Mouse (Mus musculus): ENCODE results near the gene Itgal. TPM values are rescaled to one million over a fixed set of nuclear protein-coding genes. Genes with fewer than 3 reads are reported as not detected.
"Not testable (repeated sequence)": the region's sequence is repeated elsewhere in the genome, so short reads cannot be mapped to it uniquely, and the experiment has no call there.

Gene Itgal
- total RNA-seq, 2 experiments from 2014 or later: 0.42 to 0.62 TPM

DNA sequence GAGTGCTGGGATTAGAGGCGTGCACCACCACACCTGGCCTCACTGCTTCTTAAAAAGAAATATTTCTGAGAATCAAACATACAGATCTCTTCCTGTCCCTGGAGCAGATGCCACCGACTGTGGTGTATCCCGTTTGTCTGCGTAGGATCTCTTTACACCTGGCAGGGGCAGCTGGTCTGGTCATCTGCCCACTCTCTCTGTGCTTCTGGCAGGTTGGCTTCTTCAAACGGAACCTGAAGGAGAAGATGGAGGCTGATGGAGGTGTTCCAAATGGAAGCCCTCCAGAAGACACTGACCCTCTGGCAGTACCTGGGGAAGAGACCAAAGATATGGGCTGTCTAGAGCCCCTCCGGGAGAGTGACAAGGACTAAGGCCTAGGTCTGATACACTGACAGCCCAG lies 37.2 kb downstream of the Itgal start:
- intact Hi-C loops (cut with DNase I; ENCODE audit: low total_unique reads): no loop called here
- no peak for DNase-seq

DNA sequence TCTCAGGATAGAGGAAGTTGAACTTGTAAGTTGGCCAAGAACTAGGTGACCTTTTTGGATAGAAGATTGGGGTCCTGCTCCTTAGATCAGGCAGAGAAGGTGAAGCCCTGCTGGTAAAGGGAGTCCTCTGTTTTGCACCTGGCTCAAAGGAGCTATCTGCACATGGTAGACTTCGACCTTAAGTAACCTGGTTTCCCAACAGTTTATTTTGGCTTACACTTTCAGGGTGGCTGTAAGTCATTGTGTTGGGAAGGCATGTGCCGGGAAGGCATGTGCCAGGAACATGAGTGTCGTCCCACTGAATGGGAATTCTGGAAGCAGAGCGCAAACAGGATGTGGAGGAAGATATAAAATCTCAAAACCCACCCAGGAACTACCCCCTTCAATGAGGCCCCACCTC lies 39.5 kb downstream of the Itgal start:
- intact Hi-C loops (cut with DNase I; ENCODE audit: low total_unique reads): no loop called here
- DNase-seq: no peak

DNA sequence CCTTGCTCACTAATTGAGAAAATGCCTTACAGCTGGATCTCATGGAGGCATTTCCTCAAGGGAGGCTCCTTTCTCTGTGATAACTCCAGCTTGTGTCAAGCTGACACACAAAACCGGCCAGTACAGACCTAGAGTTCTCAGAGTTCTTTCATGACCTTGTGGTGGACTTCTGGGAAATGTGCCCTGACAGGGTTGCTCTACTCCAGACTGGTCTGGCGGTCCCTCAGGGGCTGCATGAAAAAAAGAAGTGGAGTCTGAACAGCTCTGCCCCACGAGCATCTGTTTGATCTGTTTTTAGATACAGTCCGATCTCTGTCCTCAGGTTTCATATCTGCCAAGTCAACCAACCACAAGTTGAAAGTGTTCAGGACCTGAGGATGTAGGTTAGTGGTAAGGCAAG lies 41.6 kb downstream of the Itgal start:
- intact Hi-C loops (cut with DNase I; ENCODE audit: low total_unique reads): no loop called here
- DNase-seq: no peak

DNA sequence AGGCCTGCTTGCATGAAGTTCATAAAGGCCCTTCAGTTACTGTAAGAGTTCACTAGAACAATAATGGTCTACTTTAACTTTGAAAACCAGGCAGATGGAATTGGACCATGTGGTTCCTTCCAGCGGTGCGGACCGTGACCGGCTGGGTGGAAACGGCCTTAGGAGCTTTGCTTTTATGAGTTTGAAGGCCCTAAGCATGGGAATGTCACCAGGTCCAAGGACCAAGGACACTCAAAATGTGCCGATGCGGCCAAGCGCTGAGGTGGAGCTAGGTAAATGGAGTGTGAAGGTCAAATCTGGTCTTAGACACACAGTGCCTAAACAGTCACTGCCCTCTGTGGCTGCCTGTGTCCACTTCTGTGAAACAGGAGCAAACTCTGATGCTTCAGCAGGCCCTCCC lies 45.3 kb downstream of the Itgal start:
- intact Hi-C loops (cut with DNase I; ENCODE audit: low total_unique reads): no loop called here

DNA sequence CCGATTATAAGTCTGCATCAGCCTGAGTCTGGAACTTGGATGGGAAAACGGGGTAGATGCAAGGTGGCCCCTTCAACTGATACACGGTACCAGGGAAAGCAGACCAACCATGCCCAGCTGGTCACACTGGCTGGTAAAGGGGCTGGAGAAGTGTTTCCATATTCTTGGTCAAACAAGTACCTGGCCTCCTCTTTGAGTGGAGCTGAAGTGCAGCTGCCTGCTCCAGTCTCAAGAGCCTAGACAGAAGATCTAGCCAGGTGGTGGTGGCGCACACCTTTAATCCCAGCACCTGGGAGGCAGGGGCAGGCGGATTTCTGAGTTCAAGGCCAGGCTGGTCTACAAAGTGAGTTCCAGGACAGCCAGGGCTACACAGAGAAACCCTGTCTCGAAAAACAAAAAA lies 45.8 kb downstream of the Itgal start:
- DNase-seq; intact Hi-C loops (cut with DNase I; ENCODE audit: low total_unique reads): not testable (repeated sequence)

More for the DNA sequence above, 45.3 kb downstream of the Itgal start:
- DNase-seq: no peak

DNA sequence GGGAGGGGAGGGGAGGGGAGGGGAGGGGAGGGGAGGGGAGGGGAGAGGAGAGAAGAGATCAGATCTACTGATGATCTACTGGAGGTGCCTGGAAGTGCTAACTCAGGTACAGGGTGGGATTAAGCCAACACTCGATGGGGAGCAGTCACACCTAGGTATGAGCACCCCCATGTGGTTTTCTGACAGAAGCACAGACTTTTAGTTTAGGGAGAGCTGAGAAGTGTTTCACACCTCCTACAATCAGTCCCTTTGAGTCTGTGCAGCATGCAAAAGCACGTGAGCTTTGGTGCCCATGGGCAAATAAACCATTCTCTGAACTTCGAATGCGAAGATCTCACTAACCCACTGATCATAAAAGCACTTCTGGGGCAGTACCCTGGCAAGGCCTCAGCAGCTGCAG lies 46.3 kb downstream of the Itgal start:
- DNase-seq: no peak
- intact Hi-C loops (cut with DNase I; ENCODE audit: low total_unique reads): no loop called here

DNA sequence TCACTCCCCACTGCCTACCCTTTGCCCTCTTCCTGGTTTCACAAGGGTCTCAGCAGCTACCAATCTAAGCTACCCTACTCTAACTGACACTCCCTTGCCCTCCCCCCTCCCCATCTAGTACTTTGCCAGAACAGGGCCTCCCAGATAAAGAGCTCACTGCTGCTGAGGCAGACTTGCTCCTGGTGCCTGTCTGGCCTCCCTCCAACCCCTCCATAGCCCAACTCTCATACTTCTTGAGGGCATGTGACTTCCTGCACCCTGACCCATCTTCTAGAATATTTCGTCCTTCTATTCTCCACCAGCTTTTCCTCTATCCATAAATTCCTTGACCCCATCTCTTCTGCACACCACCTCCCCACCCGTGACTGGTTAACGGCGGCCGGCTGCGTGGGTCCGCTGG lies 46.8 kb downstream of the Itgal start:
- intact Hi-C loops (cut with DNase I; ENCODE audit: low total_unique reads): no loop called here
- DNase-seq: no peak

DNA sequence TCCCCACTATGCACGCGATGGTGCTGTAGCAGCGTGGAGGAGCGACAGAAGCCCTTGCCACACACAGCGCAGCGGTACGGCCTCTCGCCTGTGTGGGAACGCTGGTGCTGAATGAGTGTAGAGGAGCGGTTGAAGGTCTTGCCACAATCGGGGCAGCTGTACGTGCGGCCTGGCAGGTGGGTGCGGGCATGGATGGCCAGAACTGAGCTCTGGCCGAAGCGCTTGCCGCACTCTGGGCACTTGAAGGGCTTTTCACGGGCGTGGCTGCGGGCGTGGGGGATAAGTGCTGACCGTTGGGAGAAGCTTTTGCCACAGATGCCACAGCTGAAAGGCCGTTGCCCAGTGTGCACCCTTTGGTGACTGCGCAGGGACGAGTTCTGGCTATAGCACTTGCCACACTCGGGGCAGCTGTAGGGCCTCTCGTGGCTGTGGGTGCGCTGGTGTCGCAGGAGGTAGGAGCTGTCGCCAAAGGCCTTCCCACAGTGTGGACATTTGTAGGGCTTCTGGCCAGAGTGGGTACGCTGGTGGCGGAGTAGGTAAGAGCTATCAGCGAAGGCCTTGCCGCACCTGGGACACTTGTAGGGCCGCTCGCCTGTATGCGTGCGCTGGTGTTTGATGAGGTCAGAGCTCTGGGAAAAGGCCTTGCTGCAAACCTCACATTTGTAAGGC lies 47.4 kb downstream of the Itgal start:
- intact Hi-C loops (cut with DNase I; ENCODE audit: low total_unique reads): no loop called here
- no peak for DNase-seq

DNA sequence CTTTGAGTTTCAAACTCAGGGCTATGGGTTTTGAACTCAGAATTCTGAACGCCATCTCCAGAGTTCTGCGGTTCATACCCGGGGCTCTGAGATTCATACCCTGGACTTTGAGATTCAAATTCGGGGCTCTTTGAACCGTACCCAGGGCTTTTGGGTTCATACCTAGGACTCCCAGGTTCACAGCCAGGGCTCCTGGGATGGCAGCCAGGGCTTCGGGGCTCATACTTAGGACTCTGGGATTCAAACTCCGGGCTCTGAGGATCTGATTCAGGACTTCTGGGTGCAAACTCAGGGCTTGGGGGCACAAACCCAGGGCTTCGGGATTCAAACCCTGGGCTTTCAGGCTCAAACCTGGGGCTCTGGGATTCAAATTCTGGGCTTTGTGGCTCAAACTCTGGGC lies 48.3 kb downstream of the Itgal start:
- intact Hi-C loops (cut with DNase I; ENCODE audit: low total_unique reads): no loop called here
- no peak for DNase-seq

DNA sequence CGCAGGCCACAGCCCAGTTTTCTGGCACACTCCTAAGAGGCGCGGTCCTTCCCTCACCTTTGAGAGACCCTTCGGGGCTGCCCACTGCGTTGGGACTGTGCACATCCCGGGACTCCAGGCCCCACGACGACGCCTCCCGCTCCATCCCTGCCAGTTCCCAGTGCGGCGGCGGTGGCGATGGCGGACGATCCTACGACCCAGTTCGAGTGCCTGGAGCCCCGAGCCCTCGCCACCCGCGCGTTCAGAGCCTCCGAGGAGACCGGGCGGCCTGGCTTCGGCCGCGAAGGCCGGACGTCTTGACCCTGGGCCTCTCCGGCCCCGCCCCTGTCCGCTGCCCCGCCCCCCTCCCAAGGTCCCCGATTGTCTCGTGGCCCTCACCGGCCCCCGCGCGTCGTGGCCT lies 49.0 kb downstream of the Itgal start:
- intact Hi-C loops (cut with DNase I; ENCODE audit: low total_unique reads): no loop called here
- peak; percentile 67 for DNase-seq

DNA sequence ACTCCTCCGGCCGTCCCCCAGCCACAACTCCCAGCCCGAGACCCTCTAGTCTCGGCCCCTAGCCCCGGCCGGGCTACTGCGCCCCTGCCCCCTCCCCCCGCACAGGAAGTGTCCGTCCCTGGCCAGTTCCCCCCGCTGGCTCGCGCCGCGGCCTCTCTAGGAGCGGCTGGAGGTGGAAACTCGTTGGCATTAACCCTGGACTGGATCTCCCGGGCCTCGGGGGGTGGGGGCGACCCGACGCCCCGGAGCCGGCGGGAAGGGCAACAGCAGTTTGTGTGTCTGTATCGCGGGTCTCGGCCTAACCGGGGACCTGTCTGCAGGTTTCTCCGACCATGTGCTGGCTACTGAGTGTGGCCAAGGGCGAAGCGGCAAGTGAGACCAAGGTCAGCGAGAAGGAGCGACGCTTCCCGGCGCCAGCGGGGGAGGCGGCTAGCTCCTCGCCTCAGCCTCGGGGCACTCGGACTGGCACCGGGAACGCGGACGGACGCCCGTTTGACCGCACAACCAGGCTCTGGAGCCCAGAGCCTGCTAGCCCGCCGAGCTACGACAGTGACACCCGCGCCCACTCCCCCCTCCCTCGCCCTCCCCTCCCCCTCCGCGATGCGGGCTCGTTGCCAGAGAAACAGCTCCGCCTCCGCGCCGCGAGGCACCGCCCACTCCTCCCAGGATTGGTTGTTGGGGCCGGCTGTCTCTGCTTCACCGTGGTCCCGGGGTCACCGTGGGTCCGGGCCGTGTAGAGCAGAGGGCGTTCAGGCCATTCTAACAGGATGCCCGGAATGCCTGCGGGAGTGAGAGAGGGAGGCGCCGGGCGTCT lies 49.7 kb downstream of the Itgal start, which contains the start of gene Zfp768:
Gene Zfp768, minus strand, starts transcription at position 78 of the 814 bp plus-strand sequence.
- DNase-seq: peak; percentile 95
- intact Hi-C loops (cut with DNase I; ENCODE audit: low total_unique reads): no loop called here

DNA sequence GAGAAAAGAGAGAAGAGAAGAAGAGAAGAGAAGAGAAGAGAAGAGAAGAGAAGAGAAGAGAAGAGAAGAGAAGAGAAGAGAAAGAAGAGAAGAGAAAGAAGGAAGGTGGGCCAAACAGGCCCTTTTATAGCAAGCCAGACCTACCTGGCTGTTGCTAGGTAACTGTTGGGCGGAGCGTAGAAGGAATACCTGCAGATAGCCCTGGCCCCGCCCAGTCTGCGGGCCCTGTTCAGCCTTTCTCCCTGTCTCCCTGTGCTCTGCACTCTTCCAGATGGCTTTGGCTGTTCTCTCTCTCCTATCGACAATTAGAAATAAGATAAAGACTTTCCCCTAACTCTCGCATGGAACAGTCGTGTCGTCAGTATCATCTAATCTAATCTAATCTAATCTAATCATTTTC lies 50.6 kb downstream of the Itgal start:
- intact Hi-C loops (cut with DNase I; ENCODE audit: low total_unique reads): no loop called here
- no peak for DNase-seq

DNA sequence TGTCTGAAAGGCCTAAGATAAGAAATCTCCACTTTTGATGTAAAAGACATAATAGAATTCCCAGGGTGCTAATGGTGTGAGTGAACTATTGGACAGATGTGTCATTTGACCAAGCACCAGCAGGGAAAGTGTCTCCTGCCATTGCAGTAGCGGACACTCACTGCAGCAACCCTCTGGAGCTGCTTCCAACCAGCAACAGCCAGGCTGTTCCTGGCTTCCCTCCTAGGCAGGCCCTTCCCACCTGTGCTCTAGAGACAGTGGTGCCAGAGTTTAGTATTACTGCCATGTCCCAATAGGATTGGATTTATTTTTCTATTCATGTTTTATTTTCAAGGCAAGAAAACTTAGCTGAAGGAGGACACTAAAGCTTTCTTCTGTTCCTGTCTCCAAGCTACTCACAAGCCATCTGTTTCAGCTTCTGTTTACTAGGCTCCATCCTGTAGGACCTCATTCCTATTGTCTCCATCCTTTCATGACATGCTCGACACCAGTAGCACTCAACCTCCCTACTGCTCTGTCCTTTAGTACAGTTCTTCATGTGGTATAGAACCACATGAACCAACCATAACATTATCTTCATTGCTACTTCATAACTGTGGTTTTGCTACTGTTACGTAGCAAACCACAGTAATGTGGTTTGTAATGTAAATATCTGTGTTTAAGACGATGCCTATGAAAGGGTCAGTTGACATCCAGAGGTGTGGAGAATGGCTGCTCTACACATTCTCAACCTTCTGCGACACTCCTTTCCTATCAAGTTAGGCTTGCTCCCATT lies 55.4 kb downstream of the Itgal start:
- DNase-seq: no peak
- intact Hi-C loops (cut with DNase I; ENCODE audit: low total_unique reads): no loop called here

DNA sequence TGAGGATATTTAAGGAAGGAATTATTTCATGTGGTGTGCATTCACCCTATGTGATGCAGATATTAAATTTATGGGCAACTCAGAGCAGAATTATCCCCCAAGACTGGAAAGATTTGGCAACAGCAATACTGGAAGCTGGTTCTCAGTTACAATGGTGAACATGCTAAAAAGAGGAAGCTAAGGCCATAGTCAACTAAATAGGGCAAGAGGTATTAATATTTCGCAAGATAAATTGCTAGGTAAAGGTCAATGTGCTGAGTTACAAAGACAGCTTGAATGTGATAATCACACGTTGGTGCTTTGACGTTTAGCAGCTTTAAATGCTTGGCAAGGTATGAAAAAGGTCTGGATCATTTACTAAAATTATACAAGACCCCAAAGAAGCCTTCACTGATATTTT lies 59.7 kb downstream of the Itgal start:
- intact Hi-C loops (cut with DNase I; ENCODE audit: low total_unique reads): no loop called here
- no peak for DNase-seq

DNA sequence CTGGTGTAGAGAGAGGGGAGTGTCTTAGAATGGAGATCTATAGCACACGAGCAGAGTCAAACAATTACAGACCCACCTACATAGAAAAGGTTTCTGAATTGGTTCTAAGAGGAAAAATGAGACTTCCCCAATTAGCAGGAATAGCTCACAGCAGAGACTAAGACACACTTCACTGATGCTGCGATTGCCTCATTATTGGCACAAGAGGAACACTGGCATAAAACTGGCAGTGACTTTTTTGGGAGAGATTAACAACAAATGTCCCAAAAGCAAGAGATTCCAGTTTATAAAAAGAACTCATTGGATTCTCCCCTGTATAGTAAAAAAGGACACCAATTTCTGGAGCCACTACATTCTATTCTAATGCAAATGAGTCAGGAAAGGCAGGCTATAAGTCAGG lies 61.8 kb downstream of the Itgal start:
- intact Hi-C loops (cut with DNase I; ENCODE audit: low total_unique reads): no loop called here
- no peak for DNase-seq

DNA sequence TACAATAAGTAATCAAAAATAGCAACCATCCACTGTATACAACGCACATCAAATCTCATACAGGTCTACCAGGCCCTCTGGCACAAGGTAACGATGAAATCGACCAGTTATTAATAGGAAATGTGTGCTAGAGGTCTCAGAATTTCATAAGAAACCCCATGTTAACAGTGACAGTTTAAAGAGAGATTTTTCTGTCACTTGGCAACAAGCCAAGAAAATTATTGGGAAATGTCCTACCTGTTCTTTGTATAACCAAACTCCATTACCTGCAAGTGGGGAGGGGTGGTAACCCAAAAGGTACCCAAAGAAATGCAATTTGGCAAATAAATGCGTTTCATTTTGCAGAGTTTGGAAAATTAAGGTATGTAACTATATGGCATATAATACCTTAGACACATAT lies 62.4 kb downstream of the Itgal start:
- no peak for DNase-seq
- intact Hi-C loops (cut with DNase I; ENCODE audit: low total_unique reads): no loop called here

DNA sequence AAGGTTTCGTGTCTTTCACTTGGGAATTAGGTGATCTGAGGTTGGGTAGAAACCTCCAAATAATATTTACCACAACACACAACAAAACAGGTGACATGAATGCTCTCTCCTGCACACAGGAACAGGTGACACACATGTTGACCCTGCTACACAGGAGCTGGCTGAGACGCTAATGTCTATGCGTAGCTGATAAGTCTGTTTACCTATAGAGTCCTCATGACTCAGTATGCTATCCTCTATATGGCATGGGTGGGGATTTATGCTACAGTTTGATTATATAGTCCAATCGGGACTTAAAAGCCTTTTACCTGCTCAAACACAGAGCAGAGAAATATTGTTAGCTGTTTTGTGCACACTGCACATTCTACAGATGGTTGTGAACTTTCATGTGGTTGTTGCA lies 64.2 kb downstream of the Itgal start:
- intact Hi-C loops (cut with DNase I; ENCODE audit: low total_unique reads): loop anchor here (5.0 kb wide), 2 partner anchors 37 to 137 kb away; no protein-coding TSS in a partner anchor

DNA sequence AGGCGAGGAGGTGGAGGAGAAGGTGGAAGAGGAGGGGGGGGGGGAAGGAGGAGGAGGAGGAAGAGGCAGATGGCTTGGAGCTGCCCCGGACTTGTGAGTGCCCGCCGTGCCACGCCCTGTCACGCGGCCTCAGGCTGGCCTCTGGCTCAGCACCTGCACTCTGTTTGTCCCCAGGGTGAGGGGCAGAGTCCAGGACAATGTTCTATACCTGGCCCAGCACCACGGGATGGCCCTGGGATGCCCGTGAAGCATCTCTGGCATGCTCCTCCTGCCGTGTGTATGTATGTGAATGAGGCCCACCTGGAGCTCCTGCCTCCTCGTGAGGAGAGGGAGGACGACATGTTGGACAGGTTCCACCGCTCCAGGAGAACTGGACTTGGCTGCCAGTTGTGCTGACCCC lies 65.4 kb downstream of the Itgal start:
- no peak for DNase-seq
- intact Hi-C loops (cut with DNase I; ENCODE audit: low total_unique reads): loop anchor here (5.0 kb wide), 2 partner anchors 36 to 136 kb away; no protein-coding TSS in a partner anchor

More for the DNA sequence above, 64.2 kb downstream of the Itgal start:
- DNase-seq: no peak

DNA sequence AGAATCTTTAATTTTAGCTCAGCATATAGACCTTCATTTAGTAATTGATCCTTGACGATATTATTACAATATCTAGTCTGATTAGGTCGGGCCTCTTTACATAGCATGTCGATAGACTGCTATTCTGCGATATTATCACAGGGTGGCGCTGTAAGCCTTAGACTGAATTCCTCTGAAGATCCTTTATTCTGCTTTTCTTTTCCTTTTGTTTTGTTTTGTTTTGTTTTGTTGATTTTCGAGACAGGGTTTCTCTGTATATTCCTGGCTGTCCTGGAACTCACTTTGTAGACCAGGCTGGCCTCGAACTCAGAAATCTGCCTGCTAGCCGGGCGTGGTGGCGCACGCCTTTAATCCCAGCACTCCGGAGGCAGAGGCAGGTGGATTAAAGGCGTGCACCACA lies 66.4 kb downstream of the Itgal start:
- intact Hi-C loops (cut with DNase I; ENCODE audit: low total_unique reads): loop anchor here (5.0 kb wide), 2 partner anchors 35 to 135 kb away; no protein-coding TSS in a partner anchor
- not testable (repeated sequence) for DNase-seq

DNA sequence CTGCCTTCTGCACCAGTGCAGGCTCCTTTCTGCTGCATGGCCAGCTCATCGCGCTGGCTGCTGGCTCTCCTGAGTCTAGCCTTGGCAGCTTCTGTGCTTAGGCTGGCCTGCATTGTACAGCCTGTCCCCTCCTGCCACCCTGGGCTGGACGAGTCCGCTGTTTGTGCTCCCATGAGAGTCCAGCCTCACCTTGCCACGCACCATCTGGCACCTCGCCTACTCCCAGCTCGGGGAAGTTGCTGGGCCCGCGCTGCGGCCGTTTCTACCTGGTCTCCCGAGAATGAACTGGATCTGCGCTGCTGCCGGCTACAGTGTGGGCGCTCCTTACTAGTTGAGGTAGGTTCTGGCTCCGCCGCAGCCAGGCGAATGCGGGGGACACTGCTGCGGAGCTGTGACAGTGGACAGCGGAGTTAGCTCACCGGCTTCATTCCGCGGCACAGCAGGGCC lies 67.4 kb downstream of the Itgal start:
- no peak for DNase-seq
- intact Hi-C loops (cut with DNase I; ENCODE audit: low total_unique reads): loop anchor here (5.0 kb wide), 2 partner anchors 34 to 134 kb away; no protein-coding TSS in a partner anchor

All from gastrocnemius, postnatal 14 days (tissue).